Mouse (Mus musculus) urinary bladder, postnatal 14 days (tissue): Measurements from ENCODE around the gene Areg.

Experiments used
- DNase-seq: peaks from one replicate; pipeline ENCODE4 v3.0.0; 2021; ENCODE audit warnings: low spot score

Areg gene

GRCm38 (mm10) chr5:91139446-91139873 lies at the start of gene Areg:
TSS of gene Areg (plus strand) at chr5:91139599.
- DNase-seq = peak; percentile 62

GRCm38 (mm10) chr5:91090301-91090700 lies 49.1 kb upstream of the Areg start:
- no peak for DNase-seq

- peak; percentile 47 for DNase-seq
Measured at GRCm38 (mm10) chr5:91097911-91098614, 41.3 kb upstream of the Areg start.

GRCm38 (mm10) chr5:91101742-91102141 lies 37.7 kb upstream of the Areg start:
- no peak for DNase-seq

GRCm38 (mm10) chr5:91103943-91104665 lies 35.3 kb upstream of the Areg start:
- peak; percentile 8 for DNase-seq

GRCm38 (mm10) chr5:91106248-91106647 lies 33.2 kb upstream of the Areg start:
- no peak for DNase-seq

GRCm38 (mm10) chr5:91110023-91110670 lies 29.3 kb upstream of the Areg start:
- peak; percentile 36 for DNase-seq

- peak; percentile 20 for DNase-seq
Measured at GRCm38 (mm10) chr5:91111019-91111418, 28.4 kb upstream of the Areg start.

- peak; percentile 6 for DNase-seq
Measured at GRCm38 (mm10) chr5:91113967-91114366, 25.4 kb upstream of the Areg start.

GRCm38 (mm10) chr5:91114574-91114973 lies 24.8 kb upstream of the Areg start:
- no peak for DNase-seq

GRCm38 (mm10) chr5:91118618-91119017 lies 20.8 kb upstream of the Areg start:
- DNase-seq = no peak

- DNase-seq = no peak
Measured at GRCm38 (mm10) chr5:91123404-91123803, 16.0 kb upstream of the Areg start.

- DNase-seq = no peak
Measured at GRCm38 (mm10) chr5:91124140-91124539, 15.3 kb upstream of the Areg start.

GRCm38 (mm10) chr5:91126623-91127022 lies 12.8 kb upstream of the Areg start:
- DNase-seq = no peak

- no peak for DNase-seq
Measured at GRCm38 (mm10) chr5:91134961-91135360, 4.4 kb upstream of the Areg start.

- no peak for DNase-seq
Measured at GRCm38 (mm10) chr5:91138970-91139369, 429 bp upstream of the Areg start.

GRCm38 (mm10) chr5:91140896-91141448 lies 1.6 kb downstream of the Areg start:
- DNase-seq = no peak

GRCm38 (mm10) chr5:91144971-91145370 lies 5.6 kb downstream of the Areg start:
- no peak for DNase-seq

GRCm38 (mm10) chr5:91147001-91147400 lies 7.6 kb downstream of the Areg start:
- no peak for DNase-seq

- DNase-seq = no peak
Measured at GRCm38 (mm10) chr5:91148054-91148453, 8.7 kb downstream of the Areg start.

- DNase-seq = peak; percentile 49
Measured at GRCm38 (mm10) chr5:91156677-91157076, 17.3 kb downstream of the Areg start.

GRCm38 (mm10) chr5:91157169-91157568 lies 17.8 kb downstream of the Areg start:
- no peak for DNase-seq

GRCm38 (mm10) chr5:91162787-91163186 lies 23.4 kb downstream of the Areg start:
- no peak for DNase-seq
